Mouse (Mus musculus): ENCODE measurements around the gene Mrpl33. TPM values are rescaled to one million over a fixed set of nuclear protein-coding genes. Genes with fewer than 3 reads are reported as not detected.

Gene Mrpl33
- 337 and 357 TPM in 2 replicates for polyA plus RNA-seq (2015; fragmentation: Nextera tagmentation; extraction: Ambion mirVana)

DNA sequence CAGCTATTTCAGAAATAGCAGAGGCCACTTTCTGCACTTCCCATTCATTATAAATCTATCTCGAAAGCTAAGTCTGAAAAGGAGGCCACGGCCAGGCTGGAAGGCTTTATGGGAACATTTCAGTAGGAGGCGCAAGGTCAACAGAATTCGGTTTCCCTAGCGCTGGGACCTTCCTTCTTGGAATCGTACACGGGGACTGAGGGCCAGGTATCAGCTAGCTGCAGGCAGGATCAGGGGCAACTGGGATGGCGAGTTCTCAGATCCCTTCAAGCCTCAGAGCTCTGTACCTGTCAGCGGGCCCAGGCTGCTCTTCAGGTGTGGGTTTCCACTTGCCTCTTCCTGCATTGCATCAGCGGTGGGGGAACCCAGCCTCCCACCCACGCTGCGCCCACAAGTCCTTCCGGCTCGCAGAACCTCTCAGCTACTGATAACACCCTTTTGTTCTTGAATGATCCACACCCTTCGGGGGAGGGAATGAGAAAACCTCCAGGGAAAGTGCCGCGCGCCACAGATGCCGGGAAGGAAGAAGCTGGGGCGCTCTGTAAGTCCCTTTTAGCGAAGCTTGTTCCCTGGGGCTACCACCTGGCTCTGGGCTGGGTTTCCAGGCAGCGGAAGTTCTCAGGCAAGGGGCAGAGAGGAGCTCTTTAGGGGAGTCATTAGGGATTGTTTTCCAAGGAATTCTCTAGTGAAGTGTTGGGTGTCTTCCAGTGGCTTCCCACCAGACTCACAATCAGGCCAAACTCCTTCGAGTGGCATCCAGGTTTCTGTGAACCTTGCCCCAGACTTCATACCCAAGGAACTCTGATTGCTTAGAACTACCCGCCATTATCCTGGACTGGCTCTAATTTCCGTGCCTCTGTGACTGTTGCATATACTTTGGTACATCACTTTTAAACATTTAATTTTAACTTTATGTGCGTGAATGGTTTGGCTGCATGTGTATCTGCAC, at the start of gene Mrpl33:
Mrpl33 (plus strand) TSS at position 455 of the 949 bp plus-strand sequence.
- H3K4me1 ChIP-seq (replicated peaks; ENCODE audit: control insufficient read depth, insufficient read depth, low read length): no peaks in the 10 kb centered on the region
- H3K4me3 ChIP-seq (ENCODE audit: low read depth, low read length): peak within 1 kb of the TSS; percentile 30
- H3K36me3 ChIP-seq (ENCODE audit: control insufficient read depth, insufficient read depth): no peaks in the 10 kb centered on the region
- 8% methylated on average over 26 of the region's 26 CpGs for WGBS
- H3K27me3 ChIP-seq (replicated peaks; ENCODE audit: control insufficient read depth, insufficient read depth, low read length): no peaks in the 10 kb centered on the region
- peak within 1 kb of the TSS; percentile 69 for H3K4me2 ChIP-seq (replicated peaks; ENCODE audit: low read depth)
- H3K9me3 ChIP-seq (ENCODE audit: control insufficient read depth): no peaks in the 10 kb centered on the region
- H3K9ac ChIP-seq (ENCODE audit: low read depth, low read length): peak within 1 kb of the TSS; percentile 32
- H3K27ac ChIP-seq (ENCODE audit: low read depth, low read length): peak within 1 kb of the TSS; percentile 31; the same call in 1 of the 2 replicates
- TF ChIP-seq CTCF (IDR thresholded peaks at IDR 0.05; ENCODE audit: low read depth): peak; percentile 62
- peak; percentile 86 for ATAC-seq

DNA sequence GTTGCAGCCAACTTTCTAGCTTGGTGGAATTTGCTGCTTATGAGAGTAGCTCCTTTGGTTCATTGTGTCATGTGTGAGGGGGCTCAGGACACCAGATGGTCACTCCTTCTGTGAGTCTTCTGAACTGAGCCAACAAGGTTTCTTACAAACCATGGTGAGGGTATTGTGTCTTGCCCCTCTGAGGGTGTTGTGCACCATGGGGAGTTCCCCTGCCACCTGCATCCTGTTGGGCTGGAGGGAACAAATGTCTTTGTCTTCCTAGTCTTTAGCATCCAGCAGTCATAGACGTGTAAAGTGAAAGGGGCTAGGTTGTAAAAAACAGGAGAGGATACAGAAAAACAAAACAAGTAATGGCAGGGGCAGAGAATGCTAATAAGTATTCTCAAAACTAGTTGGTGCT, 37.3 kb upstream of the Mrpl33 start:
- Histone ChIP-seq H3K9ac (ENCODE audit: low read depth, low read length) (no peak overlapping the region), H3K4me2 (replicated peaks; ENCODE audit: low read depth) (no peak overlapping the region), H3K27me3 (replicated peaks; ENCODE audit: control insufficient read depth, insufficient read depth, low read length) (no peaks in the 10 kb centered on the region), H3K9me3 (ENCODE audit: control insufficient read depth) (no peaks in the 10 kb centered on the region), H3K4me1 (replicated peaks; ENCODE audit: control insufficient read depth, insufficient read depth, low read length) (no peaks in the 10 kb centered on the region; the same call in 1 of the 2 replicates), H3K36me3 (ENCODE audit: control insufficient read depth, insufficient read depth) (peaks cover 36% of the 10 kb centered on the region), H3K27ac (ENCODE audit: low read depth, low read length) (no peak overlapping the region), H3K4me3 (ENCODE audit: low read depth, low read length) (no peak overlapping the region)
- WGBS: 48% methylated on average over 1 of the region's 1 CpGs
- no peak for ATAC-seq
- TF ChIP-seq CTCF (IDR thresholded peaks at IDR 0.05; ENCODE audit: low read depth): no peak

DNA sequence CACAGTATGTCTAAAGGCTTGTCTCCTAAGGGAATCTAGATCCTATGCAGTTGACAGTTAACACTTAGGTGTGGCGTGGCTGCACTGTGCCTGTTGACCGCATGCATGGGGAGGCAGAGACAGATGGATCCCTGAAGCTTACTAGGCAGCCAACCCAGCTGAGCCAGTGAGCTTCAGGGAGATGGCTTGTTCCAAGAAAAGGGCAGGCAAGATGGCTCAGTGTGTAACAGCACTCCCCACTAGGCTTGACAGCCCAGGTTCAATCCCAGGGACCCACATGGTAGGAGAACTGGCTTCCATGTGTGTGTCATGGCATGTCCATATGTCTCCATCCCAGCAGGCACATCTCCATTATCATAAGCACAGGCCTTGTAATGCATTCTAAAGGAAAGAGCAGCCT, 36.4 kb upstream of the Mrpl33 start:
- no peaks in the 10 kb centered on the region for H3K27me3 ChIP-seq (replicated peaks; ENCODE audit: control insufficient read depth, insufficient read depth, low read length)
- 91% methylated on average over 2 of the region's 2 CpGs for WGBS
- ATAC-seq: no peak
- H3K4me2 ChIP-seq (replicated peaks; ENCODE audit: low read depth): no peak overlapping the region
- no peak overlapping the region for H3K27ac ChIP-seq (ENCODE audit: low read depth, low read length)
- H3K9ac ChIP-seq (ENCODE audit: low read depth, low read length): no peak overlapping the region
- TF ChIP-seq CTCF (IDR thresholded peaks at IDR 0.05; ENCODE audit: low read depth): no peak
- H3K4me3 ChIP-seq (ENCODE audit: low read depth, low read length): no peak overlapping the region
- H3K9me3 ChIP-seq (ENCODE audit: control insufficient read depth): no peaks in the 10 kb centered on the region
- H3K36me3 ChIP-seq (ENCODE audit: control insufficient read depth, insufficient read depth): peaks cover 30% of the 10 kb centered on the region
- no peaks in the 10 kb centered on the region; the same call in 1 of the 2 replicates for H3K4me1 ChIP-seq (replicated peaks; ENCODE audit: control insufficient read depth, insufficient read depth, low read length)

DNA sequence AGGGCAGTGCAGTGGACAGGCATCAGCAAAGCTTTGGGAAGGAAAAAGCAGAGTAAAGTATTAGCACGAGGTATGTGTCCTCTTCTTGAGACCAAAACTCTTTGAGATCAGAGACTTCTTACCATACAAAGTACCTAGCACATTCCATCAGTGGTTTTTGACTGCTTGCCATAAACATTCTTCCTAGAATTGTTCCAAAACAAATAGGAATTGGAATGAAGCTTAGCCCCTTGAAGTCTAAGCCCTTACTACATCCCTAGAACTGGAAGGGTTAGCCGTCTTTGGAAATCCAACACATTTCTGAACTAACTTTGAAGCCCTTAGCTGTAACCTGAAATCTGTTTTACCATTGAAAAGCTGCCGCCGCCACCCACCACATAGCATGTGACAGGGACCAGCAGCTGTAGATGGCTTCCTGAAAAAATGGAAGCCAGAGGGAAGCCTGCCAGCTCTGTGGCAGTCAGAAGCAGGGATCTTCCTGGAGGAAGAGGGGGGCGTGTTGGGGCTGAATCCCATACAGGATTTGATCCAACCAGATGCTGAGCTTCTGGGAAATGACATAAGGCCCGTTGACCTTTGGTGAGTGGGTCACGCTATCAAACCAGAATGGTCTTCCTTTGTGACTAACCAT, 34.6 kb upstream of the Mrpl33 start:
- Histone ChIP-seq H3K4me2 (replicated peaks; ENCODE audit: low read depth) (no peak overlapping the region), H3K9me3 (ENCODE audit: control insufficient read depth) (no peaks in the 10 kb centered on the region), H3K27ac (ENCODE audit: low read depth, low read length) (no peak overlapping the region), H3K4me1 (replicated peaks; ENCODE audit: control insufficient read depth, insufficient read depth, low read length) (no peaks in the 10 kb centered on the region; the same call in 1 of the 2 replicates), H3K36me3 (ENCODE audit: control insufficient read depth, insufficient read depth) (peaks cover 18% of the 10 kb centered on the region), H3K4me3 (ENCODE audit: low read depth, low read length) (no peak overlapping the region), H3K27me3 (replicated peaks; ENCODE audit: control insufficient read depth, insufficient read depth, low read length) (no peaks in the 10 kb centered on the region), H3K9ac (ENCODE audit: low read depth, low read length) (no peak overlapping the region)
- TF ChIP-seq CTCF (IDR thresholded peaks at IDR 0.05; ENCODE audit: low read depth): no peak
- ATAC-seq: no peak
- WGBS: 70% methylated on average over 7 of the region's 7 CpGs

GRCm38 (mm10) chr5:31563496-31563895, 33.2 kb upstream of the Mrpl33 start:
- no peak overlapping the region for H3K27ac ChIP-seq (ENCODE audit: low read depth, low read length)
- H3K9me3 ChIP-seq (ENCODE audit: control insufficient read depth): no peaks in the 10 kb centered on the region
- H3K27me3 ChIP-seq (replicated peaks; ENCODE audit: control insufficient read depth, insufficient read depth, low read length): no peaks in the 10 kb centered on the region
- 5% methylated on average over 6 of the region's 6 CpGs for WGBS
- peak; percentile 98 for TF ChIP-seq CTCF (IDR thresholded peaks at IDR 0.05; ENCODE audit: low read depth)
- H3K9ac ChIP-seq (ENCODE audit: low read depth, low read length): no peak overlapping the region
- peak; percentile 44; the same call in 1 of the 2 replicates for ATAC-seq
- H3K4me1 ChIP-seq (replicated peaks; ENCODE audit: control insufficient read depth, insufficient read depth, low read length): no peaks in the 10 kb centered on the region; the same call in 1 of the 2 replicates
- peaks cover 10% of the 10 kb centered on the region for H3K36me3 ChIP-seq (ENCODE audit: control insufficient read depth, insufficient read depth)
- H3K4me2 ChIP-seq (replicated peaks; ENCODE audit: low read depth): no peak overlapping the region
- no peak overlapping the region for H3K4me3 ChIP-seq (ENCODE audit: low read depth, low read length)

DNA sequence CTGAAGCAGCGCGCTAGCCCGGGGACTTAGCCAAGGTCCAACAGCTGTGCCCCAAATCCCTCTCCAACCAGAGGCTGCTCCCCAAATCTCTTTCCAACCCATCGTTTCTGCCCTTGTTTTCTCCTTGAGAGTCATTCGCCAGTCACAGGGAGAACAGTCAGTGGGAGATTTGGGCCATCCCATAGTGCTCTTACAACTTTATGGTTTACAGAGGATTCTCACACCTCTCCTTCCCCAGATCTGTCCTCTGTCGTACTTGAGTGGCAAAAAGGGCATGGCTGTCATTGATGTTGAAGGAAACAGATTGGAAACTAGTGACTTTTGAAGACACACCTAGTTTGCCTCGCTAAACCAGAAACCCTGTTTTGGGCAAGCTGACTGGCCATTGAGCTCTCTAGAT, 32.8 kb upstream of the Mrpl33 start:
- Histone ChIP-seq H3K9ac (ENCODE audit: low read depth, low read length) (no peak overlapping the region), H3K4me2 (replicated peaks; ENCODE audit: low read depth) (no peak overlapping the region), H3K4me3 (ENCODE audit: low read depth, low read length) (no peak overlapping the region), H3K36me3 (ENCODE audit: control insufficient read depth, insufficient read depth) (peaks cover 10% of the 10 kb centered on the region), H3K9me3 (ENCODE audit: control insufficient read depth) (no peaks in the 10 kb centered on the region), H3K27me3 (replicated peaks; ENCODE audit: control insufficient read depth, insufficient read depth, low read length) (no peaks in the 10 kb centered on the region), H3K27ac (ENCODE audit: low read depth, low read length) (no peak overlapping the region), H3K4me1 (replicated peaks; ENCODE audit: control insufficient read depth, insufficient read depth, low read length) (no peaks in the 10 kb centered on the region; the same call in 1 of the 2 replicates)
- ATAC-seq: no peak
- 45% methylated on average over 7 of the region's 7 CpGs for WGBS
- no peak for TF ChIP-seq CTCF (IDR thresholded peaks at IDR 0.05; ENCODE audit: low read depth)

Measured in intestine, postnatal 0 days (tissue).